Mouse (Mus musculus) hindbrain, embryonic 16.5 days (tissue): Measurements from ENCODE around the gene Ankrd2. TPM values are rescaled to one million over a fixed set of nuclear protein-coding genes. Genes with fewer than 3 reads are reported as not detected.
A peak's percentile ranks its signal among the peaks of the same experiment; 100 is the strongest.

Experiments used
- ATAC-seq: fragments of 200-750 bp; cut with Nextera tagmentation; 2 replicates; pipeline ENCODE4 v1.8.0; 2017; ENCODE audit warnings: moderate TSS enrichment, moderate library complexity
- H3K27ac ChIP-seq: fragments of 300-500 bp; sonication (generic); 2 replicates; pipeline ENCODE4 v1.5.1; 2014; ENCODE audit warnings: low read depth, mild to moderate bottlenecking, control low read depth, low read length, moderate library complexity
- H3K27me3 ChIP-seq: fragments of 300-500 bp; sonication (generic); replicated peaks from 2 replicates; pipeline ENCODE4 v1.6.1; 2014; ENCODE audit warnings: low read length; ENCODE audit not compliant: control insufficient read depth, insufficient read depth
- H3K36me3 ChIP-seq: fragments of 300-500 bp; sonication (generic); 2 replicates; pipeline ENCODE4 v1.6.1; 2014; ENCODE audit warnings: mild to moderate bottlenecking, low read length, moderate library complexity, mixed read lengths; ENCODE audit not compliant: control insufficient read depth, insufficient read depth
- H3K4me1 ChIP-seq: fragments of 300-500 bp; sonication (generic); 2 replicates; pipeline ENCODE4 v1.6.1; 2014; ENCODE audit warnings: low read depth, low read length; ENCODE audit not compliant: control insufficient read depth, insufficient read depth
- H3K4me2 ChIP-seq: fragments of 300-500 bp; sonication (generic); 2 replicates; pipeline ENCODE4 v1.6.1; 2014; ENCODE audit warnings: mild to moderate bottlenecking, low read length, control low read depth, moderate library complexity
- H3K4me3 ChIP-seq: fragments of 300-500 bp; sonication (generic); 2 replicates; pipeline ENCODE4 v1.5.1; 2014; ENCODE audit warnings: mild to moderate bottlenecking, low read length, control low read depth, moderate library complexity
- H3K9ac ChIP-seq: fragments of 300-500 bp; sonication (generic); 2 replicates; pipeline ENCODE4 v1.6.1; 2014; ENCODE audit warnings: low read depth, mild to moderate bottlenecking, control low read depth, low read length, moderate library complexity
- H3K9me3 ChIP-seq: fragments of 300-500 bp; sonication (generic); 2 replicates; pipeline ENCODE4 v1.6.1; 2014; ENCODE audit warnings: mild to moderate bottlenecking, low read length, moderate library complexity; ENCODE audit not compliant: control insufficient read depth
- WGBS: fragments of 180-500 bp; shearing (Covaris S2); extraction: QIAGEN DNeasy Blood & Tissue Kit; methylation state at CpG from one replicate; pipeline ENCODE4 v1.1.7; 2014; 5-methylcytosine and 5-hydroxymethylcytosine counted together
- polyA plus RNA-seq: library from polyadenylated mRNA; unstranded; fragments of >200 nt; fragmentation: Nextera tagmentation; extraction: Ambion mirVana; gene quantifications from 2 replicates; pipeline ENCODE4 v1.2.1, GENCODE M21; 2015

Gene Ankrd2
- polyA plus RNA-seq, 1 experiment from 2014 or later, result 1.1 TPM

DNA sequence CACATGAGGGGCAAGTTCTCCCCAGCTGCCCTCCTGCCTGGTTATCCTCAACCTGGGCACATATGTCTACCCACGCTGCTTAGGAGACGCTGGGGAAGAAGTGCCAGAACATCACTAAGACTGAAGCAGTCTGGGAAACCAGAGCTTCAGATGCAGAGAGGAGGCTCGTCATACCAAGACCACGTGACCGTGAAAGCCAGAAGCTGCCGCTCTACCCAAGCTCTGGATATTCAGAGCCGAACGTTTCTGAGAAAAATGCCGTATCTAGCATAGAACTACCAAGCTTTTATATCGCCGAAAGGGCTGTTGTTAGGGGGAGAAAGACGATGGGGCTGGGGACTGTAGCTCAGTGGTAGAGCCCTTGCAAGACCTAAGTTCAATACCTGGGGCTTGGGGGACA lies 2.5 kb downstream of the Ankrd2 start:
- WGBS, result 92% methylated on average over 12 of the region's 12 CpGs
- Histone ChIP-seq H3K4me2 (no peak overlapping the region), H3K27me3 (no peaks in the 10 kb centered on the region), H3K9me3 (no peaks in the 10 kb centered on the region), H3K9ac (no peak overlapping the region), H3K36me3 (no peaks in the 10 kb centered on the region), H3K4me3 (no peak overlapping the region), H3K27ac (no peak overlapping the region), H3K4me1 (peaks cover 5% of the 10 kb centered on the region)
- no peak for ATAC-seq

- no peak overlapping the region for H3K4me3 ChIP-seq
- WGBS, result 94% methylated on average over 6 of the region's 6 CpGs
Measured at GRCm38 (mm10) chr19:42043988-42044387, 8.2 kb downstream of the Ankrd2 start.

GRCm38 (mm10) chr19:42045269-42046102 lies 9.7 kb downstream of the Ankrd2 start, which contains the start of gene Hoga1:
Gene Hoga1 (plus strand): TSS chr19:42045610.
- Histone ChIP-seq H3K9me3 (peaks cover 4% of the 10 kb centered on the region; the same call in 1 of the 2 replicates), H3K4me2 (peak within 1 kb of the TSS; percentile 54), H3K36me3 (no peaks in the 10 kb centered on the region), H3K4me1 (peaks cover 4% of the 10 kb centered on the region; the same call in 1 of the 2 replicates), H3K27me3 (0 out of 2 replicates have a peak, but pooled peaks cover 2% of the 10 kb centered on the region), H3K9ac (peak within 1 kb of the TSS; percentile 27; the same call in 1 of the 2 replicates), H3K27ac (no peak within 1 kb of the TSS), H3K4me3 (peak within 1 kb of the TSS; percentile 34)
- WGBS, result 23% methylated on average over 23 of the region's 23 CpGs
- peak; percentile 93 for ATAC-seq

More at GRCm38 (mm10) chr19:42043988-42044387, 8.2 kb downstream of the Ankrd2 start:
- ATAC-seq, result no peak
- no peak overlapping the region for H3K27ac ChIP-seq
- 0 out of 2 replicates have a peak, but pooled peaks cover 2% of the 10 kb centered on the region for H3K27me3 ChIP-seq
- peaks cover 4% of the 10 kb centered on the region; the same call in 1 of the 2 replicates for H3K9me3 ChIP-seq
- H3K4me2 ChIP-seq, result no peak overlapping the region
- no peak overlapping the region for H3K9ac ChIP-seq
- H3K4me1 ChIP-seq, result peaks cover 4% of the 10 kb centered on the region; the same call in 1 of the 2 replicates
- H3K36me3 ChIP-seq, result no peaks in the 10 kb centered on the region

DNA sequence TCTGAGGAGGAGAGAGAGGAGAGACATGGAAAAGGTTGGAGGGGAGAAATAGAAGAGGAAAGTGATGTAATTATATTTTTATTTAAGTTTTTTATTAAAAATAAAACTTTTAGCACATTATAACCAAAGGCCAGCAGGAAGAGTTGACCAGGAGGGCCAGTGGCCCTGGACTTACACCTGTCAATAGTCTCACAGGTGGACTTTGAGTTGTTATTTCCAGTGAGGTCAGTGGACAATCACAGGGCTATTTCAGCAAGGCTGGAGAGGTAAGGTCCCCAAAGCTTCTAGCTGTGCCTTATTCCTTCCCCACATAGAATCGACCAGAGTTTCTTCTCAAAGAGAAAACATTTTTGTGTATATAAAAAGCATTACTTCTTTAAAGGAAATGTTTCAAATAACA lies 14.5 kb downstream of the Ankrd2 start:
- ATAC-seq, result no peak
- Histone ChIP-seq H3K27ac (no peak overlapping the region), H3K4me2 (no peak overlapping the region), H3K4me1 (peaks cover 4% of the 10 kb centered on the region; the same call in 1 of the 2 replicates), H3K27me3 (no peaks in the 10 kb centered on the region), H3K9me3 (no peaks in the 10 kb centered on the region), H3K9ac (no peak overlapping the region), H3K36me3 (no peaks in the 10 kb centered on the region), H3K4me3 (no peak overlapping the region)
- 86% methylated on average over 1 of the region's 1 CpGs for WGBS

GRCm38 (mm10) chr19:42051351-42051750 lies 15.6 kb downstream of the Ankrd2 start:
- no peak overlapping the region for H3K27ac ChIP-seq
- WGBS, result 93% methylated on average over 3 of the region's 3 CpGs
- H3K4me2 ChIP-seq, result no peak overlapping the region
- H3K4me1 ChIP-seq, result no peaks in the 10 kb centered on the region
- no peaks in the 10 kb centered on the region for H3K36me3 ChIP-seq
- H3K4me3 ChIP-seq, result no peak overlapping the region
- H3K9me3 ChIP-seq, result no peaks in the 10 kb centered on the region
- ATAC-seq, result no peak
- no peak overlapping the region for H3K9ac ChIP-seq
- H3K27me3 ChIP-seq, result no peaks in the 10 kb centered on the region

DNA sequence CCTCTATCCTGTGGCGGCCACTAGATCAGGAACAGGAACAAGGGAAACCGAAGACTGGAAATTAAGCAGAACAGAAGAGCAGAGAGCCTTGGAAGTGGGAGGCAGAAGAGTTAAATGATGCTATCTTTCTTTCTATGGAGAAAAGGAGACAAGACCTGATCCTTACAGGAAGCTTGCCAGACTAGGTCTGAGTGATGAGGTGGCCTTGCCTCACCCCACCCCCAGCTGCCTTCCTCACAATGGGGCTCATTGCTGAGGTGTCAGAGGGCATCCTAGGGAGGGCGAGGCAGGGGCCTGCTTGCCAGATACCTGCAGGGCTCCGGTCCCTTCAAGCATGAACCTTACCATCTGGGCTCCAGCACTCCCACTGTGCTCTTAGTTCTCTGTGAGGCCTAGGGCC lies 16.1 kb downstream of the Ankrd2 start, which contains the start of gene 4933411K16Rik:
4933411K16Rik (plus strand) TSS at position 301 of the 400 bp plus-strand sequence.
- H3K4me3 ChIP-seq, result no peak within 1 kb of the TSS
- H3K27ac ChIP-seq, result no peak within 1 kb of the TSS
- ATAC-seq, result no peak
- no peaks in the 10 kb centered on the region for H3K36me3 ChIP-seq
- H3K27me3 ChIP-seq, result no peaks in the 10 kb centered on the region
- H3K9ac ChIP-seq, result no peak within 1 kb of the TSS
- H3K9me3 ChIP-seq, result no peaks in the 10 kb centered on the region
- no peaks in the 10 kb centered on the region for H3K4me1 ChIP-seq
- H3K4me2 ChIP-seq, result no peak within 1 kb of the TSS
- 79% methylated on average over 4 of the region's 4 CpGs for WGBS

- Histone ChIP-seq H3K4me3 (no peak overlapping the region), H3K36me3 (no peaks in the 10 kb centered on the region), H3K9ac (no peak overlapping the region), H3K27ac (no peak overlapping the region), H3K4me2 (no peak overlapping the region), H3K4me1 (no peaks in the 10 kb centered on the region), H3K27me3 (no peaks in the 10 kb centered on the region), H3K9me3 (no peaks in the 10 kb centered on the region)
- 83% methylated on average over 6 of the region's 6 CpGs for WGBS
- ATAC-seq, result no peak
Measured at GRCm38 (mm10) chr19:42054255-42054654, 18.5 kb downstream of the Ankrd2 start.

DNA sequence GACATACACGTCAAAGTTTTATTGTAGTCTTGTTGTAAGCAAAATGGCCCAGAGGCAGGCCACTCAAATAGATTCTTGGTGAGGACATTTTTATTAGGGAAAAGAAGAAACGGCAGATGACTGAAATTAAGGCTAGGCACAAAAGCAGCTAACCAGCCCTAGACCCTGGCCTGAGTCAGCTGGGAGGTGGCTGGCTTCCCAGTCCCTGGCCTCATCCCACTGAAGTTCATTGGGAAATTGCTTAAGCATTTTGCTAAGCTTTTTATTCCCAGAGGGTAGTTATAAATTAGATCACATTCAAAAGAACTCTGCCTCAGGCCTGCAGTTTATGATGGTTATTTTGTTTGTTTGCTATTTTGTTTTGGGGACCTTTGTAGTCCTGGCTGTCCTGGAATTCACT lies 20.1 kb downstream of the Ankrd2 start:
- H3K36me3 ChIP-seq, result no peaks in the 10 kb centered on the region
- no peaks in the 10 kb centered on the region for H3K9me3 ChIP-seq
- ATAC-seq, result no peak
- H3K9ac ChIP-seq, result no peak overlapping the region
- no peak overlapping the region for H3K4me2 ChIP-seq
- no peak overlapping the region for H3K27ac ChIP-seq
- no peaks in the 10 kb centered on the region for H3K27me3 ChIP-seq
- H3K4me3 ChIP-seq, result no peak overlapping the region
- no peaks in the 10 kb centered on the region for H3K4me1 ChIP-seq
- WGBS, result 85% methylated on average over 2 of the region's 2 CpGs

DNA sequence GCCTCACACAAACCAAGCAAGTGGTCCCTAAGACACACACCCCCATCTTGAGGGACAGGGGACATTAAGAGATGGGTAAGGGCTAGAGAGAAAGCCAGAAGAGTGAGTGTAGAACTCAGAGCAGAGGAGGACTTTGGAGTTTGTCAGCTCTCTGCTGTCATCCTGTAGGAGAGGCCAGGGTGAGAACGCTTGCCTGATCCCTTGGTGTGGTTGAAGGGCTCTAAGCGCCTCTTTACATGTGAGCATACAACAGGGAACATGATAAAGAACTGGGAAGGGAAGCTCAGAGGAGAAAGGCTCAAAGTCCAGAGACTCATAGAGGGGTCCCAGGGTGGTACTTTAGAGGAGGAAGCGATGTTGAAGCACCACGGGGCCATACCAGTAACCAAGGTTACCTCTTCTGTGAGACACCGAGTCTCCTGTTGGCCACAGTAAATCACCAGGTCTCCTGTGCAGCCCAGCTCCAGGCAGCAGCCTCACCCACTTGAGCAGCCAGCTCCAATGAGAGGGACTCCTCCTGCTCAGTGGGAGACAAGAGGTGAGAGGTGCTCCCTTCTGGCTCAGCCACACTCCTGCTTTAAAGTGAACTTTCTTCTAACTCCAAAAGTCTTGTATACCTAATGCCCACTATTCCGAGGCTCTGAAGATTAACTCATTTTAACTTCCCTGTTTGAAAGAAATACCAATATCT lies 21.1 kb downstream of the Ankrd2 start:
- H3K9ac ChIP-seq, result no peak overlapping the region
- WGBS, result 93% methylated on average over 6 of the region's 6 CpGs
- no peak for ATAC-seq
- H3K4me2 ChIP-seq, result no peak overlapping the region
- H3K27me3 ChIP-seq, result no peaks in the 10 kb centered on the region
- no peak overlapping the region for H3K27ac ChIP-seq
- H3K4me1 ChIP-seq, result no peaks in the 10 kb centered on the region
- no peaks in the 10 kb centered on the region for H3K36me3 ChIP-seq
- no peak overlapping the region for H3K4me3 ChIP-seq
- H3K9me3 ChIP-seq, result no peaks in the 10 kb centered on the region
